Mouse (Mus musculus) embryonic stem cell, embryonic (primary cell): ENCODE measurements around the gene Clic1.

Experiments
- CTCF ChIA-PET, 4 experiments: fragments of 300-600 bp in 2 of 4; fragments of 350-600 bp in 2 of 4; sonication (Branson Sonifier 250); formaldehyde crosslinking; loops; one replicate each; lab custom pipeline; 2022; ENCODE audit warnings: inconsistent platforms in 2 of 4; lab: Charles Lee
- POLR2A ChIA-PET, 4 experiments: fragments of 300-600 bp in 2 of 4; fragments of 350-600 bp in 2 of 4; sonication (Branson Sonifier 250); formaldehyde crosslinking; loops; one replicate each; lab custom pipeline; 2022; ENCODE audit warnings: antibody characterized with exemption in 4 of 4, inconsistent platforms in 1 of 4; lab: Charles Lee

Clic1 gene

GRCm38 (mm10) chr17:35046681-35047455 is 2.9 kb upstream of the Clic1 start, which contains the start of gene Msh5:
Msh5 (minus strand) TSS chr17:35046745.
- ChIA-PET POLR2A (interaction anchor here (0.6 to 8.9 kb wide), 62 partner anchors 8 to 443 kb away, joined by 3 to 105 read pairs (median 5); partner anchors contain the start of genes Ddah2 (in 3 of the 4), Sapcd1 (in 3 of the 4), D17H6S53E (in 2 of the 4) and Ddx39b (in 2 of the 4)), CTCF (interaction anchor here in 3 of 4 experiments (1.0 to 2.6 kb wide), 12 partner anchors 12 to 120 kb away, joined by 3 to 13 read pairs (median 6); partner anchors contain the start of gene Ddah2 (in 1 of the 3))

DNA sequence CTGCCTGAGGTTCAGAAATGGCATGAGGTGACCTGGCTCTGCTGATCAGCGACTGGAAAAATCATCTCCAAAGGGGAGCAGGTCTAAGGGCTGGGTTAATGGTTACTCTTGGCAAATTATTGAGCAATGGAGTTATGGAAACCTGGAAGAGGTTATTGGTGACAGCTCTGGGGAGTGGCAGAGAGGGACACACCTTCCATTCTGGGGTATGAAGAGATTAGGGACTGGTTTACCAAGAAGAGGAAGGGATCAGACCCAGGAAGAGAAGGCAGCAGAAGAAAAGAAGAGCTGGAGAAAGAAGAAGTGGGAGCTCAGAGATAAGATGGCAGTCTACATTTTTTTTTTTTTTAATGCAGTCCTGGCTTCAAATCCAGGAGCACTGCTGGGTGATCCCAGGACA is 2.1 kb upstream of the Clic1 start:
- ChIA-PET POLR2A (interaction anchor here (0.6 to 8.9 kb wide), 12 partner anchors 12 to 105 kb away, joined by 3 to 105 read pairs (median 3); partner anchors contain the start of genes Ddah2 (in 2 of the 4) and Gpank1 (in 2 of the 4)), CTCF (interaction anchor here in 2 of 4 experiments (0.6 to 1.4 kb wide), 2 partner anchors 40 to 63 kb away, joined by 5 to 8 read pairs; no protein-coding TSS in a partner anchor)

GRCm38 (mm10) chr17:35048149-35048931 is 1.4 kb upstream of the Clic1 start:
- ChIA-PET POLR2A (interaction anchor here (0.6 to 8.9 kb wide), 14 partner anchors 12 to 115 kb away, joined by 3 to 105 read pairs (median 3); partner anchors contain the start of genes Ddah2 (in 2 of the 4) and Gpank1 (in 2 of the 4)), CTCF (interaction anchor here in 3 of 4 experiments (0.6 to 1.4 kb wide), 5 partner anchors 23 to 489 kb away, joined by 3 to 5 read pairs (median 4); no protein-coding TSS in a partner anchor)

GRCm38 (mm10) chr17:35048932-35049440 is 780 bp upstream of the Clic1 start:
- POLR2A ChIA-PET = interaction anchor here in 3 of 4 experiments (0.6 to 8.9 kb wide), 14 partner anchors 11 to 154 kb away, joined by 3 to 105 read pairs (median 4); partner anchors contain the start of genes Ddah2 (in 2 of the 3) and Sapcd1 (in 1 of the 3)
- CTCF ChIA-PET = interaction anchor here in 2 of 4 experiments (0.6 to 2.1 kb wide), 5 partner anchors 11 to 490 kb away, joined by 3 to 8 read pairs (median 4); partner anchors contain the start of genes Ddah2 (in 1 of the 2) and Ltb (in 1 of the 2)

DNA sequence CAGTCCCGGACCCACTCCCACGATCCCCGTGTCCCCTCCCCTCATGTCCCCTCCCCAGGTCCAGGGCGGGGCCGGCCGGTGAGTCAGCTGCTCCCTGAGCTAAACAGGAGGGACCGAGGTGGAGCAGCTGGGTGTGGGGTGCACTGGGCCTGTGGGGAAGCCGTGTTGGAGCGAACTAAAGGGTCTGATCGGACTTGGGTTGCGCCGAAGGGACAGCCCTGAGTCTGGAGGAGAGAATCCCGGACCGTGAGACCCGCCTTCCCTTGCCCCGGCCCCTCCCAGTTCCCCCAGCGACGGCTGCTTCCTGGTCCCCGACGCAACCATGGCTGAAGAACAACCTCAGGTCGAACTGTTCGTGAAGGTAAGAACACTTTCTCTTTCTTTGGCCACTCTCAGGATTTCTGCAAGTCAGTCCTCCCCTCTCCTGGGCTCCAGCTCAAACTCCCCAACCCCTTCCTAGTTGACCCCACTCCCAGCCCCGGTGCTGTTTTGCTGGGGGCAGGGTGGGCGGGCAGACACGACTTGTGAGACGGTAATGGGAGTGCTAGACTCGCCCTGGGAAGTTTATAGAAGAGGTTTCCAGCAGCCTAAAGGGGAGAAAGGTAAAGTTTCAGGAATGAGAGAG is 472 bp downstream of the Clic1 start:
- ChIA-PET POLR2A (interaction anchor here (0.5 to 8.9 kb wide), 26 partner anchors 9 to 196 kb away, joined by 3 to 105 read pairs (median 4); partner anchors contain the start of gene Ddah2 (in 2 of the 4)), CTCF (interaction anchor here in 2 of 4 experiments (0.6 to 2.1 kb wide), 5 partner anchors 9 to 478 kb away, joined by 3 to 8 read pairs (median 3); partner anchors contain the start of gene Ddah2 (in 1 of the 2))

GRCm38 (mm10) chr17:35051156-35052086 is 1.7 kb downstream of the Clic1 start:
- ChIA-PET POLR2A (interaction anchor here (0.5 to 8.9 kb wide), 36 partner anchors 9 to 1291 kb away, joined by 3 to 105 read pairs (median 4); partner anchors contain the start of genes Ly6g6e (in 3 of the 4), Ddah2 (in 2 of the 4), H2-DMa (in 2 of the 4) and Hspa1b (in 1 of the 4)), CTCF (interaction anchor here (0.6 to 2.1 kb wide), 12 partner anchors 8 to 468 kb away, joined by 3 to 16 read pairs (median 4); partner anchors contain the start of genes Abhd16a (in 1 of the 4) and Ddah2 (in 1 of the 4))

DNA sequence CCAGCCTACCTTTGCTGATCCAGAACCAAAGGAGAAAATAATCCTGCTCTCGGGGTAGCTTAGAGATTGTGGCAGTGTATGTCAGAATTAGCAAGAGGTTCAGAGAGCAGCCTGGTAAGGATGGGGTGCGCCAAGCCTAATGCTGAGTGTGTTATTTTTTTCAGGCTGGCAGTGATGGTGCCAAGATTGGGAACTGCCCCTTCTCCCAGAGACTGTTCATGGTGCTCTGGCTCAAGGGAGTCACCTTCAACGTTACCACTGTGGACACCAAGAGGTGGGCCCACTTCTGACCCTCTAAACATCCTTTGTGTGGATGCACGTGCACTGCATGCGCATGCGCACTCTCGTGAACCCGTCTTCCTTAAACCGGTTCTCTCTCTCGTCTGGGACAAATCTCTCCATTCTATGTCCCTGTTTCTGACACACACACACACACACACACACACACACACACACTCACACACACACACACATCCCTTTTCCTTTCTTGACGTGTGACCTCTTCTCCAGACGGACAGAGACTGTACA is 2.6 kb downstream of the Clic1 start:
- CTCF ChIA-PET = interaction anchor here in 3 of 4 experiments (1.0 to 1.5 kb wide), 4 partner anchors 9 to 36 kb away, joined by 3 to 5 read pairs (median 4); partner anchors contain the start of gene Abhd16a (in 1 of the 3)
- POLR2A ChIA-PET = interaction anchor here in 3 of 4 experiments (0.6 to 8.9 kb wide), 21 partner anchors 8 to 933 kb away, joined by 3 to 105 read pairs (median 4); partner anchors contain the start of genes Ddah2 (in 2 of the 3), H2-DMa (in 2 of the 3), Ly6g6e (in 2 of the 3) and Hspa1b (in 1 of the 3)

DNA sequence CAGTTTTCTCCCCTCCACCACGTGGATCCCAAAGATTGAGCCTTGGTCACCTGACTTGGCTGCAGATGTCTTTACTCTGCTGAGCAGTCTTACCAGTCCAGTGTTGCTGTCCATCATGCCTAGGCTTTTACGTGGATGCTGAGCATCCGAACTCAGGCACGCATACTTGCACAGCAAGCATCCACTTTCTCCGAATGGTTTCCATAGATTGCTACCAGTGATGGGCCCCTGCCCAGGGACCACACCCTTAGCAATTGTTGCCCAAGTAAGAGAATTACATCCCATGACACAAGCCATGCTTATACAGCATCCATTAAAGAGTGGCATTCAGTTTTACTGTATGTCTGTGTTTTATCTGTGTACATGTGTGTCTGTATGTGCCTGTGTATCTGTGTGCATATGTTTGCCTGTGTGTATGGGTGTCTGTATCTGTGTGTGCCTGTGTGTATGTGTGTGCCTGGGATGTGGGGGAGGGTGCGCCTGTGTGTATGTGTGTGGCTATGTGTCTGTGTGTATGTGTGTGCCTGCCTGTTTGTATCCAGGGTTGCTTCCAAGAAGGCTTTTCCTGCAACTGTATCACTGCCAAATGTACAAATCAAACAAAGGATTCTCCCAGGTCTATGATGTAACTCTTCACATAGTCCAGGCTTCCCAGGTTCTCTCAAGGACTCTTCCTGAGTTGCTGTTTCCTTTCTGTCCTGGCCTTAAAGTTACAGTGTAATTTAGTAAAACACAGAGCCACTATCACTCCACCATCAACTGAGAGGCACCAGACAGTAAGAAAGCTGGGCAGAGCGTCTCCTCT is 6.1 kb downstream of the Clic1 start:
- POLR2A ChIA-PET = interaction anchor here in 3 of 4 experiments (0.6 to 1.2 kb wide), 5 partner anchors 9 to 76 kb away, joined by 3 to 8 read pairs (median 3); partner anchors contain the start of gene Msh5 (in 1 of the 3)

DNA sequence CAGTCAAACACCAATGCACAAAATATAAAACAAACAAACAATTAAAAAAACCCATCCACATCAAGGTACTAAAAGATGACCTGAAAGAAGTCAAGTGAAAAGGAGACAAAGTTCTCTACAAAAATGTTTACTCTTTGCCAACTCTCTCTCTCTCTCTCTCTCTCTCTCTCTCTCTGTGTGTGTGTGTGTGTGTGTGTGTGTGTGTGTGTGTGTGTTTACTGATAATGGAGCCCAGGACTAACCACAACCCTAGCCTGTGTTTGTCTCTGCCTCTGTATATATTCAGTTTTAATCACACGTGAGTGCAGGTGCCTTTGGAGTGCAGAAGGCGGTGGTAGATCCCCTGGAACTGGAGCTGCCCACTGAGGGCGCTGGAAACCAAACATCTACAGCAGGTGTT is 7.3 kb downstream of the Clic1 start:
- ChIA-PET CTCF (no interaction called here), POLR2A (interaction anchor here in 1 of 4 experiments (0.7 kb wide), 1 partner anchor 28 kb away, joined by 3 read pairs; no protein-coding TSS in a partner anchor)

More for the DNA sequence above, 6.1 kb downstream of the Clic1 start:
- CTCF ChIA-PET = interaction anchor here in 1 of 4 experiments (0.5 kb wide), 1 partner anchor 89 kb away, joined by 7 read pairs; no protein-coding TSS in a partner anchor

- POLR2A ChIA-PET = interaction anchor here in 3 of 4 experiments (0.6 to 5.6 kb wide), 46 partner anchors 10 to 327 kb away, joined by 3 to 105 read pairs (median 5); partner anchors contain the start of genes Ddx39b (in 3 of the 3), Msh5 (in 3 of the 3), Clic1 (in 2 of the 3) and D17H6S53E (in 2 of the 3)
- CTCF ChIA-PET = interaction anchor here (0.5 to 2.5 kb wide), 14 partner anchors 12 to 729 kb away, joined by 3 to 13 read pairs (median 4); partner anchors contain the start of genes Abhd16a (in 1 of the 4), Csnk2b (in 1 of the 4), Gpank1 (in 1 of the 4) and Msh5 (in 1 of the 4)
Observed at GRCm38 (mm10) chr17:35058316-35058715, 8.6 kb downstream of the Clic1 start.

DNA sequence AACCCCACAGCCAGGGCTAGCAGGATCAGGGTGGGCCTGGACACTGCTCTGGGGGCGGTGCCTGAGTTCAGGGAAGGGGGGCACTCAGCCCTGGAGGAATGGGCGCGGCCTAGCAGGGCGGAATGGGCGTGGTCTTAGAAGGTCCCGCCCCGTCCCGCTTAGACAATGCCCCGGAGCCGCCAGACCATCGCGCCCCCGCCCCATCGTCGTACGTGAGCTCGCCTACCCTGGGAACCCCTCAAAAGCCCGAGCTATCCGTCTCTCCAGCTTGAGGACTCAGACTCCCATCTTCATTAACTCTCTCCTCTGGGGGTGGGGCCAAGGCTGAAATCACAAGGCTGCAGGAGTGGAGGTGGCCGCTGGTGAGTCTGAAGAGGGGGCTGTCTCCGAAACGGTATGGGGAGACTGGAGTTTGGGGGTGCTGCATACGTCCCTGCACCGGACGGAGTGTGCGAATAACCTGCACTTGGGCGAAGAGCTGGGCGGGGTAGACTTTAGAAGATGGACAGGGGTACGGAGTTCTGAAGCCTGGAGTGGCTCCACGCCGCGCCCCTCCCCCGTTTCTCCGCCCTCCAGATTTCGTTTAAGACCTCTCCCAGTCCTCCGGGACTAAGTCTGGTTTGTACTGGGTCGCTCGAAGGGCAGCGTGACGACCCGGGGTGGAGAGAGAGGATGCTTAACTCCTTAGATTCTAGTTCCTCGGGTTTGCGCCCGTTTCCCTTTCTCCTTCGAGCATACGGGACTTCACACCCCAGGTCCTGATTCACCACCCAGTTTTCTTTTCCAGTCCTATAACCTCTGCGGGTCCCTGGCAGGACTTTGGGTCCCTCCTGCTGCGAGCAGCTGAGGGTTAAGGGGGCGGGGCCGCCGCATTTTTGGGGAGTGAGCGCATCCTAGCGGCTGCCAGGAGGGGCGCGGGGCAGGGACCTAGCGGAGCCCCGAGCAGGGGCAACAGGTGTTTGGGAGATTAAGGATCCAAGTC is 9.4 kb downstream of the Clic1 start, which contains the start of gene Ddah2:
TSS of gene Ddah2 (plus strand) at position 125 of the 982 bp plus-strand sequence.
- ChIA-PET POLR2A (interaction anchor here in 3 of 4 experiments (0.6 to 5.6 kb wide), 74 partner anchors 8 to 412 kb away, joined by 3 to 105 read pairs (median 4); partner anchors contain the start of genes Clic1 (in 3 of the 3), Ddx39b (in 3 of the 3), Ly6g6e (in 3 of the 3) and Msh5 (in 3 of the 3)), CTCF (interaction anchor here (0.5 to 2.5 kb wide), 23 partner anchors 9 to 728 kb away, joined by 3 to 13 read pairs (median 4); partner anchors contain the start of genes Abhd16a (in 1 of the 4), Clic1 (in 1 of the 4), Csnk2b (in 1 of the 4) and Gpank1 (in 1 of the 4))

DNA sequence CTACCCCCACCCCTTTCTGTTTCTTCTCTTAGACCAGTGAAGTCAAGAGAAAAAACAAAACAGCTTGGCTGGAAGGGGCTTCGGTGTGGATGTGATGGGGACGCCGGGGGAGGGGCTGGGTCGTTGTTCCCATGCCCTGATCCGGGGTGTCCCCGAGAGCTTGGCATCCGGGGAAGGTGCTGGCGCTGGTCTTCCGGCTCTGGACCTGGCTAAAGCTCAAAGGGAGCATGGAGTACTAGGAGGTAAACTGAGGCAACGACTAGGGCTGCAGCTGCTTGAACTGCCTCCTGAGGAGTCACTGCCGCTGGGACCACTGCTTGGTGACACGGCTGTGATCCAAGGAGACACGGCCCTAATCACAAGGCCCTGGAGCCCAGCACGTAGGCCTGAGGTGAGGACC is 10.3 kb downstream of the Clic1 start:
- CTCF ChIA-PET = interaction anchor here in 3 of 4 experiments (0.8 to 2.5 kb wide), 13 partner anchors 10 to 114 kb away, joined by 3 to 13 read pairs (median 5); partner anchors contain the start of genes Msh5 (in 2 of the 3) and Clic1 (in 1 of the 3)
- POLR2A ChIA-PET = interaction anchor here in 3 of 4 experiments (0.5 to 5.6 kb wide), 52 partner anchors 9 to 413 kb away, joined by 3 to 105 read pairs (median 5); partner anchors contain the start of genes Clic1 (in 3 of the 3), Msh5 (in 3 of the 3), Ddx39b (in 2 of the 3) and Ly6g6e (in 2 of the 3)
